Mouse (Mus musculus): ENCODE measurements around the gene Glp2r.

- no peak for TF ChIP-seq CTCF (IDR thresholded peaks at IDR 0.05; ENCODE audit: borderline replicate concordance, insufficient read depth, low read depth, low read length)
- no peak; the same call in 1 of the 2 replicates for TF ChIP-seq POLR2A (IDR thresholded peaks at IDR 0.05; ENCODE audit: borderline replicate concordance, insufficient read depth, low read length)
Measured at GRCm38 (mm10) chr11:67653521-67654090, 117.3 kb downstream of the Glp2r start.
